ENCODE assay signal across 10 mouse cellular contexts in genomic region chr11:117995661-117996060, GRCm38 (mm10). TPM values are rescaled to one million over a fixed set of nuclear protein-coding genes. Genes with fewer than 3 reads are reported as not detected.
DNase-seq lines count a peak whose midpoint lies in the region; ATAC-seq and TF ChIP-seq lines count a peak whose summit lies in the region.
"Had no signal": no experiment of that assay in that cellular context is flagged by ENCODE, and none has a peak within 500 bp of the region (broad histone marks: within the 10 kb centered on the region; RNA-seq: fewer than 3 reads in every experiment).

No protein-coding gene starts in this region.

- TF ChIP-seq CTCF in E14TG2a.4 (conservative IDR thresholded peaks at IDR 0.05; ENCODE audit: low read length), result no peak

- H3K79me2 ChIP-seq in myocyte (ENCODE audit: control insufficient read depth, insufficient read depth), result peaks cover 90% of the 10 kb centered on the region

- peaks cover 52% of the 10 kb centered on the region for H3K4me1 ChIP-seq in kidney, embryonic 15.5 days
- peaks cover 99% of the 10 kb centered on the region for H3K4me1 ChIP-seq in E14TG2a.4 (replicated peaks; ENCODE audit: low read depth, low read length)
- peaks cover 68% of the 10 kb centered on the region for H3K4me1 ChIP-seq in embryonic facial prominence, embryonic 10.5 days

- intact Hi-C loops in left cerebral cortex, postnatal 4 days (cut with DNase I), result loop anchor here (10.0 kb wide), 1 partner anchor 121 kb away; the partner anchor contains the start of gene Tha1

- no peak for TF ChIP-seq POLR2A in myocyte (IDR thresholded peaks at IDR 0.05; ENCODE audit: insufficient read length, low read depth)

- DNase-seq in kidney, adult 9 months, result no peak
- DNase-seq in embryonic facial prominence, embryonic 10.5 days (ENCODE audit: low spot score), result no peak
- DNase-seq in left cerebral cortex, postnatal 4 days, result no peak
- DNase-seq: kidney, adult 18-20 months had no signal

- H3ac ChIP-seq in myocyte (ENCODE audit: control insufficient read depth, insufficient read length), result no peak overlapping the region

- H3K27me3 ChIP-seq in kidney, embryonic 15.5 days, result no peaks in the 10 kb centered on the region
- H3K27me3 ChIP-seq in E14TG2a.4 (ENCODE audit: insufficient read depth, low read length) (no peaks in the 10 kb centered on the region), myocyte (ENCODE audit: control insufficient read depth, insufficient read depth, insufficient read length) (no peaks in the 10 kb centered on the region)
- H3K27me3 ChIP-seq in embryonic facial prominence, embryonic 10.5 days (replicated peaks; ENCODE audit: low read depth, poor library complexity, severe bottlenecking), result no peaks in the 10 kb centered on the region

- 0 out of 2 replicates have a peak overlapping the region, but pooled peaks have one; percentile 37 for H3K27ac ChIP-seq in kidney, embryonic 15.5 days
- peak overlapping the region; percentile 19; the same call in 1 of the 2 replicates for H3K27ac ChIP-seq in embryonic facial prominence, embryonic 10.5 days (replicated peaks)
- H3K27ac ChIP-seq: liver, embryonic 14.5 days had no signal

- WGBS in kidney, embryonic 15.5 days, result 58% methylated on average over 3 of the region's 3 CpGs
- 61% methylated on average over 3 of the region's 3 CpGs for WGBS in embryonic facial prominence, embryonic 10.5 days

- H3K9ac ChIP-seq in kidney, embryonic 15.5 days, result no peak overlapping the region
- H3K9ac ChIP-seq: liver, embryonic 14.5 days had no signal

- no peak overlapping the region for H3K4me2 ChIP-seq in kidney, embryonic 15.5 days
- H3K4me2 ChIP-seq in myocyte (ENCODE audit: low read depth), result peak overlapping the region; percentile 96

- no peak for ATAC-seq in kidney, embryonic 15.5 days (replicated peaks; ENCODE audit: low FRiP score)
- ATAC-seq in inflammation-experienced regulatory T-cells, adult 6 months, result no peak
- ATAC-seq: forebrain, embryonic 14.5 days had no signal

- H3K36me3 ChIP-seq in kidney, embryonic 15.5 days, result peaks cover 25% of the 10 kb centered on the region
- H3K36me3 ChIP-seq in E14TG2a.4 (ENCODE audit: insufficient read depth, low read length), result peaks cover 81% of the 10 kb centered on the region
- peaks cover 32% of the 10 kb centered on the region for H3K36me3 ChIP-seq in embryonic facial prominence, embryonic 10.5 days (replicated peaks)
- H3K36me3 ChIP-seq in myocyte (ENCODE audit: control insufficient read depth, insufficient read depth), result peaks cover under 1% of the 10 kb centered on the region

- H3K9me3 ChIP-seq in kidney, embryonic 15.5 days (replicated peaks), result no peaks in the 10 kb centered on the region
- H3K9me3 ChIP-seq in E14TG2a.4 (ENCODE audit: low read length), result no peaks in the 10 kb centered on the region
- H3K9me3 ChIP-seq in embryonic facial prominence, embryonic 10.5 days, result no peaks in the 10 kb centered on the region

- H3K4me3 ChIP-seq in kidney, embryonic 15.5 days (replicated peaks), result no peak overlapping the region
- H3K4me3 ChIP-seq in E14TG2a.4 (replicated peaks; ENCODE audit: low read length) (peak overlapping the region; percentile 52; the same call in 1 of the 2 replicates), myocyte (no peak overlapping the region)
- no peak overlapping the region for H3K4me3 ChIP-seq in embryonic facial prominence, embryonic 10.5 days

TF ChIP-seq in myocyte, 11 proteins besides CTCF, POLR2A, EP300 and RAD21:
- no peak for TF ChIP-seq CEBPB (IDR thresholded peaks at IDR 0.05; ENCODE audit: insufficient read depth, poor library complexity, severe bottlenecking)
- TF ChIP-seq POLR2AphosphoS2 (IDR thresholded peaks at IDR 0.05; ENCODE audit: insufficient read length, low read depth), result no peak
- no peak for TF ChIP-seq MYOD1 (IDR thresholded peaks at IDR 0.05; ENCODE audit: control insufficient read depth in 1 of 3, insufficient read length in 2 of 3, low read depth in 2 of 3)
- no peak for TF ChIP-seq SRF (IDR thresholded peaks at IDR 0.05; ENCODE audit: control insufficient read depth, insufficient read length, low read depth)
- TF ChIP-seq E2F4 (IDR thresholded peaks at IDR 0.05; ENCODE audit: insufficient read depth), result no peak
- TF ChIP-seq MAX (IDR thresholded peaks at IDR 0.05; ENCODE audit: low read depth), result no peak
- no peak for TF ChIP-seq USF1 (IDR thresholded peaks at IDR 0.05; ENCODE audit: low read depth)
- no peak for TF ChIP-seq TCF12 (IDR thresholded peaks at IDR 0.05; ENCODE audit: insufficient read depth, poor library complexity, severe bottlenecking)
- no peak for TF ChIP-seq MYOG (IDR thresholded peaks at IDR 0.05; ENCODE audit: control insufficient read depth in 1 of 3, insufficient read depth in 1 of 3, insufficient read length in 2 of 3, low read depth in 2 of 3)
- TF ChIP-seq REST (IDR thresholded peaks at IDR 0.05; ENCODE audit: insufficient read depth, insufficient read length), result no peak
- no peak for TF ChIP-seq TCF3 (IDR thresholded peaks at IDR 0.05; ENCODE audit: insufficient read length, low read depth)
TF ChIP-seq in myocyte: peak in this region for 0.

RNA-seq across cellular contexts. Expression of gene Pgs1, which starts 9.6 kb away (rescaled TPM):
- polyA plus RNA-seq in kidney, embryonic 15.5 days (2015; fragmentation: Nextera tagmentation; extraction: Ambion mirVana), result 34.1 and 38.9 TPM in 2 replicates
- polyA plus RNA-seq in embryonic facial prominence, embryonic 10.5 days (2016; fragmentation: Nextera tagmentation; extraction: Ambion mirVana), result 43.5 and 44.6 TPM in 2 replicates
- polyA plus RNA-seq in myocyte (2012; fragmentation: generic; extraction: Trizol), result 61.6 TPM
- total RNA-seq in left cerebral cortex, postnatal 4 days (2021), result 10 to 100 TPM; 56.9 to 58.6 TPM
- 10 to 100 TPM; 26.4 to 38.4 (median 36.7) TPM for polyA plus RNA-seq in inflammation-experienced regulatory T-cells, adult 6 months (2017; shearing (Covaris generic))

RNA-seq across cellular contexts. Expression of gene Socs3, which starts 25.8 kb away (rescaled TPM):
- 14.1 and 15.2 TPM in 2 replicates for polyA plus RNA-seq in kidney, embryonic 15.5 days (2015; fragmentation: Nextera tagmentation; extraction: Ambion mirVana)
- 13.6 and 16.7 TPM in 2 replicates for polyA plus RNA-seq in embryonic facial prominence, embryonic 10.5 days (2016; fragmentation: Nextera tagmentation; extraction: Ambion mirVana)
- 27.3 TPM for polyA plus RNA-seq in myocyte (2012; fragmentation: generic; extraction: Trizol)
- total RNA-seq in left cerebral cortex, postnatal 4 days (2021), result 1 to 10 TPM; 3.8 to 4.1 TPM
- polyA plus RNA-seq in inflammation-experienced regulatory T-cells, adult 6 months (2017; shearing (Covaris generic)), result 10 to 100 TPM; 21.7 to 47.4 (median 28.6) TPM
